Mouse (Mus musculus) E14TG2a.4 (cell line): ENCODE measurements around the gene Nutm1.

Source experiments
- CTCF ChIP-seq: conservative IDR thresholded peaks from 2 replicates; pipeline ENCODE4 v1.5.1; 2014; ENCODE audit warnings: low read length
- NANOG ChIP-seq: IDR thresholded peaks from 2 replicates; pipeline ENCODE4 v1.6.1; 2014; ENCODE audit warnings: borderline replicate concordance, low read length, mixed read lengths
- POU5F1 ChIP-seq: IDR thresholded peaks from 2 replicates; pipeline ENCODE4 v1.6.1; 2014; ENCODE audit warnings: low read length, borderline replicate concordance

- TF ChIP-seq CTCF, result no peak
- no peak for TF ChIP-seq POU5F1
- TF ChIP-seq NANOG, result no peak
These were observed 34.7 kb downstream of the Nutm1 start for GRCm38 (mm10) chr2:112224356-112224755.
